Mouse (Mus musculus) forebrain, postnatal 0 days (tissue): ENCODE results near the gene 4933428G20Rik. TPM values are rescaled to one million over a fixed set of nuclear protein-coding genes. Genes with fewer than 3 reads are reported as not detected.

ENCODE experiments used
- ATAC-seq: fragments of 200-750 bp; cut with Nextera tagmentation; 2 replicates; pipeline ENCODE4 v1.8.0; 2017; ENCODE audit warnings: mild to moderate bottlenecking, moderate library complexity
- DNase-seq: peaks from one replicate; pipeline ENCODE4 v3.0.0-alpha.2; 2015
- H3K27ac ChIP-seq: fragments of 300-500 bp; sonication (generic); 2 replicates; pipeline ENCODE4 v1.5.1; 2014; ENCODE audit warnings: low read depth, mild to moderate bottlenecking, antibody characterized with exemption, low read length, moderate library complexity, mixed read lengths
- H3K27me3 ChIP-seq: fragments of 300-500 bp; sonication (generic); 2 replicates; pipeline ENCODE4 v1.6.1; 2014; ENCODE audit warnings: mild to moderate bottlenecking, low read length, mixed read lengths; ENCODE audit not compliant: insufficient read depth
- H3K36me3 ChIP-seq: fragments of 300-500 bp; sonication (generic); 2 replicates; pipeline ENCODE4 v1.6.1; 2014; ENCODE audit warnings: mild to moderate bottlenecking, moderate library complexity; ENCODE audit not compliant: insufficient read depth
- H3K4me1 ChIP-seq: fragments of 300-500 bp; sonication (generic); 2 replicates; pipeline ENCODE4 v1.6.1; 2014; ENCODE audit warnings: antibody characterized with exemption; ENCODE audit not compliant: insufficient read depth
- H3K4me2 ChIP-seq: fragments of 300-500 bp; sonication (generic); 2 replicates; pipeline ENCODE4 v1.6.1; 2014; ENCODE audit warnings: low read depth, mild to moderate bottlenecking, moderate library complexity
- H3K4me3 ChIP-seq: fragments of 300-500 bp; sonication (generic); 2 replicates; pipeline ENCODE4 v1.5.1; 2014; ENCODE audit warnings: low read depth, low read length, mixed read lengths
- H3K9ac ChIP-seq: fragments of 300-500 bp; sonication (generic); 2 replicates; pipeline ENCODE4 v1.6.1; 2014; ENCODE audit warnings: mild to moderate bottlenecking
- H3K9me3 ChIP-seq: fragments of 300-500 bp; sonication (generic); 2 replicates; pipeline ENCODE4 v1.6.1; 2016; ENCODE audit warnings: low read length
- CTCF ChIP-seq: sonication (generic); IDR thresholded peaks from 2 replicates; pipeline ENCODE4 v1.5.1; 2016; ENCODE audit warnings: antibody characterized with exemption, control low read depth, low read depth
- WGBS: fragments of 180-500 bp; shearing (Covaris S2); extraction: QIAGEN DNeasy Blood & Tissue Kit; methylation state at CpG from one replicate; pipeline ENCODE4 v1.1.7; 2014; 5-methylcytosine and 5-hydroxymethylcytosine counted together
- polyA plus RNA-seq: library from polyadenylated mRNA; unstranded; fragments of >200 nt; fragmentation: Nextera tagmentation; extraction: Ambion mirVana; gene quantifications from 2 replicates; pipeline ENCODE4 v1.2.1, GENCODE M21; 2015
- total RNA-seq: library from RNA; depleted of rRNA; stranded (reverse); fragments of >200 nt; gene quantifications from 2 replicates; pipeline ENCODE4 v1.2.3, GENCODE M21; 2014

The 4933428G20Rik gene
- total and polyA plus RNA-seq, 2 experiments from 2014 or later: 0.25 to 0.38 TPM

GRCm38 (mm10) chr11:97448611-97449394, 51.3 kb downstream of the 4933428G20Rik start:
- ATAC-seq (no peak), DNase-seq (no peak)
- H3K27ac ChIP-seq: no peak overlapping the region
- H3K4me2 ChIP-seq: no peak overlapping the region
- H3K9ac ChIP-seq: no peak overlapping the region
- H3K4me1 ChIP-seq: peaks cover 13% of the 10 kb centered on the region
- peaks cover 33% of the 10 kb centered on the region for H3K36me3 ChIP-seq
- no peak overlapping the region for H3K4me3 ChIP-seq
- no peaks in the 10 kb centered on the region for H3K9me3 ChIP-seq
- no peaks in the 10 kb centered on the region for H3K27me3 ChIP-seq
- no peak for TF ChIP-seq CTCF
- 83% methylated on average over 11 of the region's 11 CpGs for WGBS

- H3K4me1 ChIP-seq: peaks cover 11% of the 10 kb centered on the region
- no peak for ATAC-seq
- no peak overlapping the region for H3K4me2 ChIP-seq
- no peak overlapping the region for H3K27ac ChIP-seq
- H3K4me3 ChIP-seq: no peak overlapping the region
- peaks cover 28% of the 10 kb centered on the region for H3K36me3 ChIP-seq
- DNase-seq: no peak
- no peaks in the 10 kb centered on the region for H3K9me3 ChIP-seq
- H3K27me3 ChIP-seq: no peaks in the 10 kb centered on the region
- no peak for TF ChIP-seq CTCF
- no peak overlapping the region for H3K9ac ChIP-seq
- 81% methylated on average over 7 of the region's 7 CpGs for WGBS
Observed at GRCm38 (mm10) chr11:97447979-97448378, 52.2 kb downstream of the 4933428G20Rik start.

- WGBS: 71% methylated on average over 4 of the region's 4 CpGs
- H3K9ac ChIP-seq: no peak overlapping the region
- no peaks in the 10 kb centered on the region for H3K9me3 ChIP-seq
Observed at GRCm38 (mm10) chr11:97445999-97446511, 54.1 kb downstream of the 4933428G20Rik start.

GRCm38 (mm10) chr11:97445596-97445995, 54.5 kb downstream of the 4933428G20Rik start:
- Histone ChIP-seq H3K27me3 (no peaks in the 10 kb centered on the region), H3K9me3 (no peaks in the 10 kb centered on the region), H3K27ac (no peak overlapping the region), H3K4me1 (peaks cover 12% of the 10 kb centered on the region), H3K9ac (no peak overlapping the region), H3K36me3 (peaks cover 16% of the 10 kb centered on the region; the same call in 1 of the 2 replicates), H3K4me3 (no peak overlapping the region), H3K4me2 (no peak overlapping the region)
- DNase-seq: no peak
- TF ChIP-seq CTCF: no peak
- 65% methylated on average over 6 of the region's 6 CpGs for WGBS
- no peak for ATAC-seq

More at GRCm38 (mm10) chr11:97445999-97446511, 54.1 kb downstream of the 4933428G20Rik start:
- H3K4me2 ChIP-seq: no peak overlapping the region
- TF ChIP-seq CTCF: no peak
- peaks cover 16% of the 10 kb centered on the region; the same call in 1 of the 2 replicates for H3K36me3 ChIP-seq
- H3K4me3 ChIP-seq: no peak overlapping the region
- peaks cover 14% of the 10 kb centered on the region for H3K4me1 ChIP-seq
- no peaks in the 10 kb centered on the region for H3K27me3 ChIP-seq
- no peak for ATAC-seq
- H3K27ac ChIP-seq: no peak overlapping the region
- no peak for DNase-seq

- peaks cover 3% of the 10 kb centered on the region; the same call in 1 of the 2 replicates for H3K27me3 ChIP-seq
- H3K9me3 ChIP-seq: no peaks in the 10 kb centered on the region
- no peak overlapping the region for H3K4me2 ChIP-seq
- no peak for ATAC-seq
- DNase-seq: no peak
- H3K9ac ChIP-seq: no peak overlapping the region
- no peak for TF ChIP-seq CTCF
- WGBS: 88% methylated on average over 11 of the region's 11 CpGs
- 0 out of 2 replicates have a peak, but pooled peaks cover 6% of the 10 kb centered on the region for H3K4me1 ChIP-seq
- no peak overlapping the region for H3K27ac ChIP-seq
- H3K4me3 ChIP-seq: no peak overlapping the region
- peaks cover 10% of the 10 kb centered on the region; the same call in 1 of the 2 replicates for H3K36me3 ChIP-seq
Observed at GRCm38 (mm10) chr11:97442891-97443675, 57.1 kb downstream of the 4933428G20Rik start.

GRCm38 (mm10) chr11:97441658-97442125, 58.4 kb downstream of the 4933428G20Rik start:
- Histone ChIP-seq H3K27ac (no peak overlapping the region), H3K36me3 (peaks cover 10% of the 10 kb centered on the region), H3K4me1 (0 out of 2 replicates have a peak, but pooled peaks cover 6% of the 10 kb centered on the region), H3K9ac (no peak overlapping the region), H3K27me3 (peaks cover 3% of the 10 kb centered on the region; the same call in 1 of the 2 replicates), H3K4me3 (no peak overlapping the region), H3K4me2 (no peak overlapping the region), H3K9me3 (no peaks in the 10 kb centered on the region)
- WGBS: 8% methylated on average over 3 of the region's 3 CpGs
- DNase-seq: no peak
- ATAC-seq: no peak
- TF ChIP-seq CTCF: no peak
